Mouse (Mus musculus) CH12.LX (cell line): Measurements from ENCODE around the gene Foxo1. TPM values are rescaled to one million over a fixed set of nuclear protein-coding genes. Genes with fewer than 3 reads are reported as not detected.

ENCODE experiments used
- DNase-seq: peaks from one replicate; pipeline ENCODE4 v3.0.0-alpha.2; 2013; ENCODE audit errors: extremely low read depth
- H3K27ac ChIP-seq: 2 replicates; pipeline ENCODE4 v1.5.1; 2012; ENCODE audit warnings: low read depth, mild to moderate bottlenecking, control low read depth, moderate library complexity; ENCODE audit not compliant: insufficient read depth
- H3K27me3 ChIP-seq: replicated peaks from 2 replicates; pipeline ENCODE3; 2012; ENCODE audit warnings: inconsistent platforms
- H3K36me3 ChIP-seq, 2 experiments: replicated peaks in 1 of 2; 2 replicates each; pipeline versions ENCODE3 to v1.6.1; 2012; ENCODE audit warnings: inconsistent platforms in 1 of 2, low read length in 1 of 2, mild to moderate bottlenecking in 1 of 2, mixed read lengths in 1 of 2, moderate library complexity in 1 of 2; ENCODE audit not compliant: control insufficient read depth in 1 of 2, insufficient read depth in 1 of 2
- H3K4me1 ChIP-seq, 2 experiments: 2 replicates each; pipeline ENCODE4 v1.6.1; 2012; ENCODE audit warnings: inconsistent platforms in 1 of 2, moderate library complexity in 1 of 2; ENCODE audit not compliant: insufficient read depth in 2 of 2, control insufficient read depth in 1 of 2
- H3K4me2 ChIP-seq: 2 replicates; pipeline ENCODE4 v1.6.1; 2012; ENCODE audit warnings: low read depth, mild to moderate bottlenecking, control low read depth; ENCODE audit not compliant: poor library complexity, insufficient read depth, severe bottlenecking
- H3K4me3 ChIP-seq, 3 experiments: fragments of 150-350 bp in 1 of 3; sonication (generic) in 1 of 3; replicated peaks in 1 of 3; 2 replicates each; pipeline versions ENCODE3 to v1.5.1; 2011 to 2012; ENCODE audit warnings: low read depth in 2 of 3, low read length in 2 of 3, mild to moderate bottlenecking in 2 of 3, moderate library complexity in 2 of 3, control low read depth in 1 of 3, improper control_type of control experiment in 1 of 3, inconsistent platforms in 1 of 3, mixed read lengths in 1 of 3; ENCODE audit not compliant: poor library complexity in 1 of 3
- H3K79me2 ChIP-seq: replicated peaks from 2 replicates; pipeline ENCODE4 v1.6.1; 2012; ENCODE audit warnings: mild to moderate bottlenecking, moderate library complexity; ENCODE audit not compliant: control insufficient read depth, poor library complexity, insufficient read depth, severe bottlenecking; ENCODE audit errors: extremely low read depth
- H3K9ac ChIP-seq: 2 replicates; pipeline ENCODE4 v1.6.1; 2012; ENCODE audit warnings: low read depth, mild to moderate bottlenecking, control low read depth, moderate library complexity; ENCODE audit not compliant: insufficient read depth
- H3K9me3 ChIP-seq: replicated peaks from 2 replicates; pipeline ENCODE3; 2012; ENCODE audit warnings: low read length, inconsistent platforms, mixed read lengths
- BHLHE40 ChIP-seq: IDR thresholded peaks from 2 replicates; pipeline ENCODE4 v1.6.1; 2011; ENCODE audit warnings: mild to moderate bottlenecking, low read depth, low read length, improper control_type of control experiment
- CHD2 ChIP-seq: IDR thresholded peaks from 2 replicates; pipeline ENCODE4 v1.6.1; 2011; ENCODE audit warnings: low read length, improper control_type of control experiment
- CTCF ChIP-seq, 2 experiments: IDR thresholded peaks in 1 of 2; conservative IDR thresholded peaks in 1 of 2; 2 replicates each; pipeline ENCODE4 v1.5.1; 2011 to 2012; ENCODE audit warnings: low read depth in 2 of 2, low read length in 2 of 2, improper control_type of control experiment in 1 of 2, inconsistent platforms in 1 of 2, mild to moderate bottlenecking in 1 of 2, moderate library complexity in 1 of 2
- ELF1 ChIP-seq: IDR thresholded peaks from 2 replicates; pipeline ENCODE4 v1.6.1; 2014; ENCODE audit warnings: low read depth, mild to moderate bottlenecking, inconsistent platforms, low read length, improper control_type of control experiment
- HCFC1 ChIP-seq: IDR thresholded peaks from 2 replicates; pipeline ENCODE4 v1.6.1; 2012; ENCODE audit warnings: low read depth, mild to moderate bottlenecking, inconsistent platforms, low read length, improper control_type of control experiment
- JUN ChIP-seq: IDR thresholded peaks from 2 replicates; pipeline ENCODE4 v1.6.1; 2011; ENCODE audit warnings: low read depth, mild to moderate bottlenecking, low read length, improper control_type of control experiment, moderate library complexity; ENCODE audit not compliant: insufficient read depth
- KAT2A ChIP-seq: IDR thresholded peaks from 2 replicates; pipeline ENCODE4 v1.6.1; 2012; ENCODE audit warnings: low read length, improper control_type of control experiment, inconsistent platforms; ENCODE audit not compliant: insufficient replicate concordance
- MXI1 ChIP-seq: IDR thresholded peaks from 2 replicates; pipeline ENCODE4 v1.6.1; 2011; ENCODE audit warnings: mild to moderate bottlenecking, low read depth, low read length, improper control_type of control experiment
- MYC ChIP-seq: IDR thresholded peaks from 2 replicates; pipeline ENCODE4 v1.6.1; 2011; ENCODE audit warnings: low read depth, mild to moderate bottlenecking, improper control_type of control experiment, low read length
- NRF1 ChIP-seq: IDR thresholded peaks from 2 replicates; pipeline ENCODE4 v1.6.1; 2014; ENCODE audit warnings: low read depth, mild to moderate bottlenecking, inconsistent platforms, low read length, improper control_type of control experiment, moderate library complexity
- PAX5 ChIP-seq: IDR thresholded peaks from 2 replicates; pipeline ENCODE4 v1.6.1; 2012; ENCODE audit warnings: low read length, inconsistent platforms, mixed read lengths
- RCOR1 ChIP-seq: conservative IDR thresholded peaks from 2 replicates; pipeline ENCODE4 v1.6.1; 2012; ENCODE audit warnings: low read depth, mild to moderate bottlenecking, inconsistent platforms, low read length, improper control_type of control experiment
- TCF12 ChIP-seq: IDR thresholded peaks from 2 replicates; pipeline ENCODE4 v1.6.1; 2014; ENCODE audit warnings: low read depth, mild to moderate bottlenecking, inconsistent platforms, low read length, improper control_type of control experiment
- dilution Hi-C: fragments of 300-500 bp; cut with MboI; formaldehyde crosslinking; loops from 2 replicates; pipeline ENCODE4 v1.14.3; 2020; ENCODE audit warnings: low sequenced_read_pairs; ENCODE audit not compliant: extremely low pct_unique_long_range_greater_than_20kb, extremely low pct_ligation_motif_present
- in situ Hi-C: fragments of 300-500 bp; cut with MboI; formaldehyde crosslinking; loops from 3 replicates; pipeline ENCODE4 v1.14.3; 2019; ENCODE audit warnings: low sequenced_read_pairs, low pct_ligation_motif_present, low pct_unique_long_range_greater_than_20kb, mixed read lengths
- polyA plus RNA-seq: library from polyadenylated mRNA; unstranded; fragments of >175 nt; gene quantifications from 2 replicates; pipeline ENCODE4 v1.2.1, GENCODE M21; 2012; ENCODE audit warnings: low read depth; ENCODE audit not compliant: insufficient read length
- total RNA-seq, 2 experiments: library from RNA; depleted of rRNA; stranded (reverse); fragments of 300-350 nt in 1 of 2; fragments of >200 nt in 1 of 2; gene quantifications; 2 replicates each; pipeline ENCODE4 v1.2.3; 2012 to 2014

Gene Foxo1
- total and polyA plus RNA-seq, 3 experiments: 0.79 to 6.9 (median 1.2) TPM

- DNase-seq: no peak
Measured at GRCm38 (mm10) chr3:52401162-52401928, 133.2 kb downstream of the Foxo1 start.

More at GRCm38 (mm10) chr3:52401162-52401928, 133.2 kb downstream of the Foxo1 start:
- no peak overlapping the region for H3K9ac ChIP-seq
- no peaks in the 10 kb centered on the region for H3K36me3 ChIP-seq
- in situ Hi-C loops (no loop called here), dilution Hi-C loops (no loop called here)
- peaks cover 12 to 50% of the 10 kb centered on the region in 2 experiments for H3K4me1 ChIP-seq
- H3K4me2 ChIP-seq: no peak overlapping the region
- no peaks in the 10 kb centered on the region for H3K79me2 ChIP-seq
- H3K9me3 ChIP-seq: no peaks in the 10 kb centered on the region
- no peak overlapping the region for H3K4me3 ChIP-seq
- no peak for TF ChIP-seq CTCF (conservative IDR thresholded peaks at IDR 0.05 in 1 of 2, IDR thresholded peaks at IDR 0.05 in 1 of 2; ENCODE audit: low read depth in 2 of 2, low read length in 2 of 2)
- no peak for TF ChIP-seq MYC
- TF ChIP-seq NRF1: no peak
- no peak for TF ChIP-seq BHLHE40
- no peak for TF ChIP-seq ELF1
- TF ChIP-seq MXI1: no peak
- TF ChIP-seq RCOR1: no peak
- no peak for TF ChIP-seq JUN
- TF ChIP-seq CHD2: no peak
- no peak for TF ChIP-seq TCF12
- no peak for TF ChIP-seq KAT2A
- TF ChIP-seq HCFC1: no peak
- no peak for TF ChIP-seq PAX5
- H3K27me3 ChIP-seq: no peaks in the 10 kb centered on the region
- H3K27ac ChIP-seq: no peak overlapping the region

Other genes starting within 250 kb of the Foxo1 start
- gene Maml3, start 163.3 kb upstream of the Foxo1 start, total RNA-seq (2012; rRNA removed): 0.88 and 0.98 TPM in 2 replicates
- 0.78 and 0.81 TPM in 2 replicates for gene Maml3, start 163.3 kb upstream of the Foxo1 start, total RNA-seq (2014; rRNA removed)
- gene Maml3, start 163.3 kb upstream of the Foxo1 start, polyA plus RNA-seq: 1.4 and 1.8 TPM in 2 replicates